Mouse (Mus musculus) C2C12 (cell line): ENCODE measurements around the gene Ccl5. TPM values are rescaled to one million over a fixed set of nuclear protein-coding genes. Genes with fewer than 3 reads are reported as not detected.
A peak's percentile ranks its signal among the peaks of the same experiment; 100 is the strongest.

Experiments
- H3K27me3 ChIP-seq: one replicate; pipeline ENCODE4 v1.6.1; 2011; ENCODE audit not compliant: control insufficient read depth, insufficient read depth, insufficient read length
- H3K36me3 ChIP-seq: one replicate; pipeline ENCODE4 v1.6.1; 2011; ENCODE audit not compliant: control insufficient read depth, insufficient read depth
- H3K4me3 ChIP-seq: one replicate; pipeline ENCODE4 v1.5.1; 2011; ENCODE audit warnings: mild to moderate bottlenecking, control low read depth; ENCODE audit not compliant: poor library complexity, insufficient read depth, severe bottlenecking
- H3K79me2 ChIP-seq: one replicate; pipeline ENCODE4 v1.6.1; 2011; ENCODE audit not compliant: control insufficient read depth, insufficient read depth
- H3K79me3 ChIP-seq: one replicate; pipeline ENCODE4 v1.6.1; 2011; ENCODE audit warnings: low read depth, control low read depth
- H3ac ChIP-seq: one replicate; pipeline ENCODE3; 2011; ENCODE audit warnings: low read depth; ENCODE audit not compliant: control insufficient read depth, insufficient read length
- CEBPB ChIP-seq: IDR thresholded peaks from one replicate; pipeline ENCODE4 v1.6.1; 2011; ENCODE audit warnings: low read depth, mild to moderate bottlenecking, control low read depth, moderate library complexity
- CTCF ChIP-seq: IDR thresholded peaks from one replicate; pipeline ENCODE4 v1.5.1; 2011; ENCODE audit not compliant: control insufficient read depth, insufficient read depth, insufficient read length
- FOSL1 ChIP-seq: IDR thresholded peaks from one replicate; pipeline ENCODE4 v1.8.0; 2011; ENCODE audit warnings: mild to moderate bottlenecking, low read length; ENCODE audit not compliant: poor library complexity, insufficient read depth, severe bottlenecking
- MAX ChIP-seq: IDR thresholded peaks from one replicate; pipeline ENCODE4 v1.6.1; 2011; ENCODE audit warnings: mild to moderate bottlenecking, control low read depth
- MYOD1 ChIP-seq: IDR thresholded peaks from one replicate; pipeline ENCODE4 v1.6.1; 2011; ENCODE audit warnings: low read depth; ENCODE audit not compliant: control insufficient read depth, insufficient read length
- MYOG ChIP-seq: IDR thresholded peaks from one replicate; pipeline ENCODE4 v1.6.1; 2011; ENCODE audit not compliant: control insufficient read depth, insufficient read length; ENCODE audit errors: extremely low read depth
- USF1 ChIP-seq: IDR thresholded peaks from one replicate; pipeline ENCODE4 v1.6.1; 2011; ENCODE audit warnings: low read depth, mild to moderate bottlenecking, control low read depth, moderate library complexity
- long read RNA-seq, 2 experiments: library from polyadenylated mRNA; unstranded; transcript quantifications; one replicate each; pipeline ENCODE4 v2.0.0; 2019 to 2020
- polyA plus RNA-seq: library from polyadenylated mRNA; unstranded; fragments of >200 nt; fragmentation: generic; extraction: Trizol; gene quantifications from one replicate; pipeline ENCODE4 v1.2.1, GENCODE M21; 2012; ENCODE audit warnings: missing spikeins

Gene Ccl5
- 0.13 TPM for polyA plus RNA-seq
- long read RNA-seq, experiment 1, partial matches to known transcripts = 0 of 1 reads
- long read RNA-seq, experiment 1, other reads (novel, unspliced or antisense) = 0 of 1 reads
- long read RNA-seq, experiment 2 = 0 reads

- no peaks in the 10 kb centered on the region for H3K27me3 ChIP-seq
- TF ChIP-seq MYOG = no peak
- TF ChIP-seq MAX = no peak
- TF ChIP-seq USF1 = no peak
- no peak for TF ChIP-seq FOSL1
- no peak for TF ChIP-seq CEBPB
- TF ChIP-seq MYOD1 = no peak
- TF ChIP-seq CTCF = no peak
- no peak within 1 kb of the TSS for H3K4me3 ChIP-seq
- H3ac ChIP-seq = no peak within 1 kb of the TSS
- no peaks in the 10 kb centered on the region for H3K36me3 ChIP-seq
- H3K79me3 ChIP-seq = no peaks in the 10 kb centered on the region
- no peaks in the 10 kb centered on the region for H3K79me2 ChIP-seq
These were observed at the start of gene Ccl5 for GRCm38 (mm10) chr11:83530360-83530759. Gene Ccl5, minus strand, starts transcription at chr11:83530518.

- Histone ChIP-seq H3K27me3 (no peaks in the 10 kb centered on the region), H3K79me2 (no peaks in the 10 kb centered on the region)
- TF ChIP-seq MAX (no peak), MYOG (no peak), CEBPB (no peak), CTCF (no peak), MYOD1 (no peak), USF1 (no peak), FOSL1 (no peak)
These were observed 48.7 kb upstream of the Ccl5 start for GRCm38 (mm10) chr11:83578999-83579398.

GRCm38 (mm10) chr11:83578186-83578760 is 48.0 kb upstream of the Ccl5 start, which contains the start of gene Ccl9:
Gene Ccl9, minus strand, starts transcription at chr11:83578636.
- Histone ChIP-seq H3K27me3 (no peaks in the 10 kb centered on the region), H3K36me3 (no peaks in the 10 kb centered on the region)
- peak; percentile 39 for TF ChIP-seq CEBPB
- TF ChIP-seq USF1 = no peak
- TF ChIP-seq MYOG = no peak

More at GRCm38 (mm10) chr11:83578999-83579398, 48.7 kb upstream of the Ccl5 start:
- no peaks in the 10 kb centered on the region for H3K79me3 ChIP-seq
- no peak overlapping the region for H3ac ChIP-seq
- H3K4me3 ChIP-seq = no peak overlapping the region
- H3K36me3 ChIP-seq = no peaks in the 10 kb centered on the region

GRCm38 (mm10) chr11:83576927-83577555 is 46.7 kb upstream of the Ccl5 start:
- Histone ChIP-seq H3ac (no peak overlapping the region), H3K27me3 (no peaks in the 10 kb centered on the region), H3K79me3 (no peaks in the 10 kb centered on the region), H3K79me2 (no peaks in the 10 kb centered on the region), H3K4me3 (no peak overlapping the region), H3K36me3 (no peaks in the 10 kb centered on the region)
- TF ChIP-seq MAX (peak; percentile 63), CTCF (no peak), CEBPB (peak; percentile 99), USF1 (no peak)

More at GRCm38 (mm10) chr11:83578186-83578760, 48.0 kb upstream of the Ccl5 start, which contains the start of gene Ccl9:
- no peaks in the 10 kb centered on the region for H3K79me2 ChIP-seq
- no peaks in the 10 kb centered on the region for H3K79me3 ChIP-seq
- no peak within 1 kb of the TSS for H3K4me3 ChIP-seq
- H3ac ChIP-seq = no peak within 1 kb of the TSS

GRCm38 (mm10) chr11:83572834-83573233 is 42.5 kb upstream of the Ccl5 start:
- H3K4me3 ChIP-seq = no peak overlapping the region
- H3ac ChIP-seq = no peak overlapping the region
- TF ChIP-seq CEBPB = no peak
- TF ChIP-seq MYOD1 = no peak
- no peak for TF ChIP-seq CTCF
- no peak for TF ChIP-seq USF1
- TF ChIP-seq MAX = no peak
- H3K79me3 ChIP-seq = no peaks in the 10 kb centered on the region
- H3K36me3 ChIP-seq = no peaks in the 10 kb centered on the region
- H3K27me3 ChIP-seq = no peaks in the 10 kb centered on the region
- no peaks in the 10 kb centered on the region for H3K79me2 ChIP-seq

- no peak overlapping the region for H3K4me3 ChIP-seq
- no peaks in the 10 kb centered on the region for H3K79me3 ChIP-seq
- no peaks in the 10 kb centered on the region for H3K27me3 ChIP-seq
These were observed 41.9 kb upstream of the Ccl5 start for GRCm38 (mm10) chr11:83572223-83572622.

More at GRCm38 (mm10) chr11:83572223-83572622, 41.9 kb upstream of the Ccl5 start:
- Histone ChIP-seq H3K36me3 (no peaks in the 10 kb centered on the region), H3K79me2 (no peaks in the 10 kb centered on the region), H3ac (no peak overlapping the region)
- TF ChIP-seq MYOG = no peak
- no peak for TF ChIP-seq MYOD1
- no peak for TF ChIP-seq CEBPB
- no peak for TF ChIP-seq FOSL1
- no peak for TF ChIP-seq MAX
- no peak for TF ChIP-seq USF1
- TF ChIP-seq CTCF = no peak
